Mouse (Mus musculus) ovary, postnatal 14 days (tissue): ENCODE data around the gene Hspbp1.

ENCODE experiments used
- DNase-seq: peaks from one replicate; pipeline ENCODE4 v3.0.0; 2022; ENCODE audit warnings: low spot score

Hspbp1 gene

DNA sequence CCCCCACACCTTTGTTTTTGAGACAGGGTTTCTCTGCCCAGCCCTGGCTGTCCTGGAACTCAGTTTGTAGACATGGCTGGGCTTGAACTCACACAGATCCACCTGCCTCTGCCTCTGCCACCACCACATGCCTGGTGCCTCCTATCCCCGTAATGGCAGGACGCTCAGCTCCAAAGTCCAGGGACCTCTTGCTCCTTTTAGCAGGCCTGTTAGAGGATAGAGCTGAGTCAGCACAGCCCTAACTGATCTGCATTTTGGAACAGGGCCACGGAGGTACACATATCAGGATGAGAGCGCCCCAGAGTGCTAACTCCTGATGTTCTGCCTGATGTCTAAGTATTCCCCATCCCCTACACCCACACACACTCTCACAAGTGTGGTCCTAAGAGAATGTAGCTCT lies 53.8 kb downstream of the Hspbp1 start, which contains the start of gene Tmem86b:
TSS of gene Tmem86b (minus strand) at position 392 of the 400 bp plus-strand sequence.
- no peak for DNase-seq

DNA sequence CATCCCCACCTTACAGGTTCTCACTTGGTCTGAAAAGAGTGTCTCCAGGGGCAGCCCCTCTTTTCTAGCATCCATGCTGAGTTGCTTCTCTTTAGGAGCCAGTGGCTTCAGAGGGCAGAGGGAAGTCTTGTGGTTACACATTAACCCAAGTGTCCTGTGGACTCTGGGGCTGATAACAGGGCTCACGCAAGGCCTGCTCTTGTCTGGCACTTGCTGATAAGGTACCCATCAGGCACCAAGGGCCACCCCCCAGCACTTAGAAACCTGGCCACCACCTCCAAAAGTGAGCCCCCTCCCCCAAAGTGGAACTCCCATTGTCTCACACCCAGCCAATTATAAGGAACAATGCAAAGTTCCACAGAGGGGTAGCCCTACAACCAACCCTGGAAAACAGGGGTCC lies 54.7 kb downstream of the Hspbp1 start:
- DNase-seq = no peak

DNA sequence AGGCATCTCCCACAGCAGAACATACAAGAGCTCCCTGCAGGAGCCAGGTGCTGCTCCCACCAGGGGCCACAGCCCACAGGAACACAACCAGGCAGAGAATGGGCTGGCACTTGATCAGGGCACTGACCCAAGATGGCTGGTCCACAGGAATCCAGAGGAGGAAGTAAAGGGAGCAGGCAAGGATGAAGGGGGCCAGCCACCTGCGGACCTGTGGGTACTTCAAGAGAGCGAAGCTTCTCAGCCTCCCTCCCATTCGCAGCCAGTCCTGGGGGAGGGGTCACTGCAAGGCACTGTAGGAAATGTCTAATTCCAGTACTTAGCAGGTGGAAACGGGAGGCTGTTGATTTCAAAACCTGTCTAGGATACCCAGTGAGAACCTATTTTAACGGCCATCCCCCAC lies 55.3 kb downstream of the Hspbp1 start:
- no peak for DNase-seq

DNA sequence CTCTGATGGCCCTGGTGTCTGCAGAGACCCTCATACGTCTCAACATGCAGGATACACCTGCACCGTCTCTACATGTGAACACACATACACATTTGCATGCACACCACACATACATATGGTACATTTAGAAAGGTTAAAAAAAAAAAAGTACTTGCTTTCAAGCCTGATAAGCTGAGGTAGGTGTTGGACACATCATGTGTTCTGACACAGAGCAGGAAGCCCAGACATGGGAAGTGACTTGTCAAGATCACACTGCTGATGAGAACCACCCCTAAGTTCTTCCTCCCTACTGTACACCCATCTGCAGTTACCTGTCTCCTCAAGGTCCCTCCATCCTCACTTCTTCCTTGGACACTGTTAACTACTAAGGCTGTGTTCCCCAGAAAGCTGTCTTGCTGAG lies 58.9 kb downstream of the Hspbp1 start:
- DNase-seq = no peak

DNA sequence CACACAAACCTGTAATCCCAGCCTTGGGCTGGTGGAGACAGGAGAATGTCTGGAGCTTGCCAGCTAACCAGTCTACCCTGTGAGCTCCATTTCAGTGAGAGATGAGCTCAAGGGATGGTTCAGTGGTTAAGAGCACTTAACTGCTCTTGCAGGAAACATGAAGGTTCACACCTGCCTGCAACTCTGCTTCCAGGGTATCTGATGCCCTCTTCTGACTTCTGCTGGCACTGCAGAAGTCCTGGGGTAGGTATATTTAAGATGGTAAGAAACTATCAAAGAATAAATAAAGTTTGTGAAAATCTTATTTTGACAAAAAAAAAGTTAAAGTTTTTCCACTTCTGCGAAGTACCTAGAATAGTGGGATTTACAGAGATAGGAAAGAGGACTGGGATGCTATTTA lies 60.5 kb downstream of the Hspbp1 start:
- no peak for DNase-seq

DNA sequence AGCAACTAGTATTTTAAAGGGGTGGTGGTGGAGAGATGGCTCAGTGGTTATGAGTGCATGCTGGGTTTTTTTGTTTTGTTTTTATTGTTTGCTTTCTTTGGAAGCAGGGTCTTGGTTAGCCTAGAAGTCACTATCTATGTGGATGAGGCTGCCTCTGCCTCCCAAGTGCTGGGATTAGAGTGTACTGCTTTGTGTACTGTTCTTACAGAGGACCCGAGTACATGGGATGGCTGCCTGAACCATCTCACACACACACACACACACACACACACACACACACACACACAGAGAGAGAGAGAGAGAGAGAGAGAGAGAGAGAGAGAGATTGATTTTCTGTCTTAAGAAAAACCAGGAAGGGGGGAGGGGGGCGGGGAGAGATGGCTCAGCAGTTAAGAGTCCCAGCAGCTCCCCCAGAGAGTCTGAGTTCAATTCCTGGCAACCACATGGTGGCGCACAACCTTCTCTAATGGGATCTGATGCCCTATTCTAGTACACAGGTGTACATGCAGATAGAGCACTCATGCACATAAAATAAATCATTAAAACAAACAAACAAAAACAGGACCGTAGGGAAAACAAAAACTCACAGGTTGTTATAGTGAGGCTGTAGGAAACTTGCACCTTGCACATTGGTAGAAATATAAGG lies 61.2 kb downstream of the Hspbp1 start:
- DNase-seq = no peak

DNA sequence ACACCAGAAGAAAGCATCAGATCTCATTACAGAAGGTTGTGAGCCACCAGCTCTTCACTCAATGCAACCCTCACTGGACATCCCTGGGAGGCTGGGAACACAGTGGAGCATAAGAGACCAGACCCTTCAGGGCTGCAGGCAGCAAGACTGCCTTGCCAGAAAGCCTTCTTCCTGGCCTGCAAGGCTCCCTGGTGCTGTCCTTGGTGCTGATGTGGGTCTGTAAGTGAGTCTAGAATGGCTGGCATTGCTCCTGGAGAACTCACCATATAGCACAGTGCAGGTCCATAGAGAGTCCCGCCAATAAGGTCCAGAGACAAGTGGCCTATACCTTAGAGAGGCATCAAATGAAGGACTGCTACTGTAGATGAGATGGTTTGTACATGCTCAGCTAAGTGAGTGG lies 64.9 kb downstream of the Hspbp1 start:
- peak; percentile 37 for DNase-seq

DNA sequence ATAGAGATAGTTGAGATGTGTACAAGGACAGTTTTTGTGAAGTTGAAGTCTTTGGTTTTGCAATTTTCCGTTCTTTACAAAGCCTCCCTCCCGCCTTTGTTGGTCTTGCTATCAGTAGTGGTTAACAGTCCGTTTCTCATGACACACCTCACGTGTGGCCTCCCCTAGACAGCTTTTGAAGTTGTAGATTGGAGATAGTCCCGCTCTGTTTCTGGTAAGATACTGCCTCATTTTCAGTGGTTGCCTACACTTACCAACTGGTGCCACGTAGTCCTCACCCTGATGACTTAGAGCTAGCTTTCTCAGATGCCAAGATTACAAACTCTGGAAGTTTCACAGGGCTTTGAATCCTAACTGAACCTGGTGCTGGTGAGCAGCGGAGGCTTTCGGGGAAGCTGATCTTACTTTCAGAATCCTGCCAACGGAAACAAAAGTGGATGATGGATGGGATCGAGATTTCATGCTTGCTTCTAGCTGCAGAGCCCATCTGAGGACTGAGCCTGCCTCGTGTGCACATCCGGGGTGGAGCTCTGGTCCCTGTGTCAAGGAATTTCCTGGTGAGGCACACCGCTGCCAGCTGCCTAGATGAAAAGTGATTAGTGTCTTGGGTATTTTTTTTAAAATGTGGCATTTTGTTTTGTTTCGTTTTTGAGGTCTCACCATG lies 71.0 kb downstream of the Hspbp1 start:
- DNase-seq = no peak

DNA sequence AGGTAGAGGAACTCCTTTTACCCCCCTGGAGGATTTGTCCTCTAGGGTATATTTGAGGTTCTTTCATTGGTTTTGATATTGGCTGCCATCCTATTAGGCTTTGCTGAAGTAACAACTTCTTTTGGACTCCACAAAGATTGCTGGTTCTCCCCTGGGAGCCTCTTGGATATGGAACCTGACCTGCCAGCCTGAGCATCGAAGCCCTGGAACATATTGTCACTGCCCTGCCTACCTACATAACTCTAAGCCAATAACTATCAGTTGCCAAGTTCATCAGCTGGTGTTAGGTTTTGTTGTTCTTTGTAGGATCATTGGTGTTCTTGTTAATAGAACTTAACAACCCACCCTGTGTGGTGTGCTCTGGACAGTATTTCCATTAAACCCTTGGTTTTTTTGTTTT lies 71.9 kb downstream of the Hspbp1 start:
- DNase-seq = no peak

DNA sequence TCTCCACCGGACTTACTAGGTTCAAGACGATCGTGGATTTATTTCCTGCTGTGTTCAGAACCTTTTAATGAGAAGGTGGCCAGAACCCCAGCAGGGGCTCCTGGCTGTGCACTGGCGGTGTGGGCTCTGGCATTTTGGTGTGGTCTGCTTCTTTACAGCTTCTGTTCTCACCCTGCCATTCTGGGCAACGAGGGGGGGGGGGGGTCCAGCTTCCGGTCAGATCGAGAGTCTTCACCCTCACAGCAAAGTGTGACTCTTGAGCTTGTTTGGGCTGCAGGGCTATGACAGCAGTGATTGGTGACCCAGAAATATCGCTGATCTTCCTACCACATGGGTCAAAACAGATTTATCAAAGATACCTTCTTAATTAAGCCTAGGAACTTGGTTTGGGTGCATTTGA lies 72.5 kb downstream of the Hspbp1 start:
- DNase-seq = no peak

DNA sequence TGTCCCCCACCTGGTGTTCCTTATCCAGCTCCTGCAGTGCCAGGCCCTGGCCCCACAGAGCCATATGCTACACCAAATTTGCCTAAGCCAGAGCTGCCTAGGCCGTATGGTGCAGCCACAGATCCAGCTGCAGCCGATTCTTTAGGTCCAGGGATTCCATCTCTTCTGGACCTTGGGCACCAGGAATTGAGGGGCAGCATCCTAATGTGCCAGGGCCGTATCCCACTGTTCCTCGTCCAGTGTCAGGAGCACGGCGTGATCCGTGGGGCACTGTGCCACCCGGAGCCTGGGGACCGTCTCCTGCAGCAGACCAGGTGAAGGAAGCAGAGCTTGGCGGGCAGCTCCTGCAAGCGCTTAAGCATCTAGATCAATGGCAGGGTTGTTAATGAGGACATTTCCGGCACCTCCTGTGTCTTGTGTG lies 72.9 kb downstream of the Hspbp1 start:
- no peak for DNase-seq

DNA sequence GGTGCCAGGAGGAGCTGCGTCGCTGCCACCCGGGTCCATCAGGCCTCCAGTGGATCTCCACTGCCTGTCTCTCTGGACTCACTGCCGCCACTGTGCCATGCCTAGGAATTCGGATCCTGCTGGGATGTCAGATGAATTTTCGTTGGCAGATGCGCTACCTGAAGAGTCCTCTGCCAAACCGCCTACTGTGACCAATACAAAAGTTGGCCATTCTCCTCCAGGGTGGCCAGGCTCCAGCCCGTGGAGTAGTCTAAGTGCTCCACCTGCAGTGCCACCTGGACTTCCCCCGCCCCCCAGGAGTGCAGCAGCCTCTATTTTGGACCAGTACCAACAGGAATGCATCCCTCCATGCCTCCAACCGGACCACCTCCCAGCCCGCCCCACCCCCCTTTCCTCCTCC lies 73.4 kb downstream of the Hspbp1 start:
- DNase-seq = no peak
